Mouse (Mus musculus): ENCODE data around the gene Zcchc12.

DNA sequence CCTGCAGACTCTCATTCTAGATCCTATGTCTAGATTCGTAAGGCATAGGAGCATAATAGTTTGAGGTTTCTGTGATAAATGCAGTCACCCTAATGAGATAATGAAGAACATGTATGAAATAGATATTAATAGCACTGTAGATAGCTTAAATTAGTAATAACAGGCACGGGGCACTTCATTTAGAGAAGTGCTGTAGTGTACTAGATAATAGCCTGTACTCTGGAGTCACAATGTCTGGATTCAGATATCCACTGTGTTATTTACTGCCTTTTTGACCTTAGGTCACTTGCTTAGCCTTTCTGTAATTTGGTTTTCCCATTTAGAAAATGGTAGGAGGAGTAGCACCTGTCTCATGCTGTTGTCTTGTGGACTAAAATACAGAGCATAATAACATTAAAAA is 39.0 kb upstream of the Zcchc12 start:
- TF ChIP-seq GATA1 (IDR thresholded peaks at IDR 0.05; ENCODE audit: low read length) (no peak), TAL1 (IDR thresholded peaks at IDR 0.05; ENCODE audit: low read length) (no peak)

Data from erythroblast, embryonic 14.5 days (primary cell).